Mouse (Mus musculus): ENCODE results near the gene Mul1.
A peak's percentile ranks its signal among the peaks of the same experiment; 100 is the strongest.

Gene Mul1

GRCm38 (mm10) chr4:138461471-138461870 is 27.0 kb downstream of the Mul1 start:
- no peak for DNase-seq (ENCODE audit: low read depth)

GRCm38 (mm10) chr4:138462971-138463831 is 28.7 kb downstream of the Mul1 start:
- no peak for DNase-seq (ENCODE audit: low read depth)

GRCm38 (mm10) chr4:138463832-138464487 is 29.5 kb downstream of the Mul1 start:
- peak; percentile 50 for DNase-seq (ENCODE audit: low read depth)

GRCm38 (mm10) chr4:138464667-138465353 is 30.3 kb downstream of the Mul1 start:
- DNase-seq (ENCODE audit: low read depth) = no peak

GRCm38 (mm10) chr4:138465446-138465845 is 31.0 kb downstream of the Mul1 start:
- no peak for DNase-seq (ENCODE audit: low read depth)

GRCm38 (mm10) chr4:138466690-138467089 is 32.2 kb downstream of the Mul1 start:
- no peak for DNase-seq (ENCODE audit: low read depth)

- no peak for DNase-seq (ENCODE audit: low read depth)
These were observed 33.0 kb downstream of the Mul1 start for GRCm38 (mm10) chr4:138467451-138467850.

- no peak for DNase-seq (ENCODE audit: low read depth)
These were observed 34.6 kb downstream of the Mul1 start for GRCm38 (mm10) chr4:138469080-138469479.

GRCm38 (mm10) chr4:138471241-138471640 is 36.8 kb downstream of the Mul1 start:
- no peak for DNase-seq (ENCODE audit: low read depth)

GRCm38 (mm10) chr4:138479595-138479994 is 45.1 kb downstream of the Mul1 start:
- DNase-seq (ENCODE audit: low read depth) = no peak

GRCm38 (mm10) chr4:138480962-138481361 is 46.5 kb downstream of the Mul1 start:
- DNase-seq (ENCODE audit: low read depth) = no peak

- DNase-seq (ENCODE audit: low read depth) = no peak
These were observed 48.2 kb downstream of the Mul1 start for GRCm38 (mm10) chr4:138482721-138483120.

GRCm38 (mm10) chr4:138488241-138488640 is 53.8 kb downstream of the Mul1 start:
- DNase-seq (ENCODE audit: low read depth) = no peak

- DNase-seq (ENCODE audit: low read depth) = no peak
These were observed 56.6 kb downstream of the Mul1 start for GRCm38 (mm10) chr4:138491088-138491487.

Data from c-Kit-positive CD71-negative TER-119-negative erythroid progenitor cells, embryonic 14.5 days (primary cell).